Mouse (Mus musculus) midbrain, postnatal 0 days (tissue): ENCODE data around the gene Il25. TPM values are rescaled to one million over a fixed set of nuclear protein-coding genes. Genes with fewer than 3 reads are reported as not detected.
"Not testable (repeated sequence)": the region's sequence is repeated elsewhere in the genome, so short reads cannot be mapped to it uniquely, and the experiment has no call there.

Source experiments
- ATAC-seq: fragments of 200-750 bp; cut with Nextera tagmentation; 2 replicates; pipeline ENCODE4 v1.8.0; 2017; ENCODE audit warnings: moderate number of reproducible peaks, mild to moderate bottlenecking, moderate TSS enrichment, moderate library complexity; ENCODE audit not compliant: low FRiP score
- DNase-seq: peaks from one replicate; pipeline ENCODE4 v3.0.0-alpha.2; 2015; ENCODE audit warnings: low spot score
- H3K27ac ChIP-seq: fragments of 300-500 bp; sonication (generic); 2 replicates; pipeline ENCODE4 v1.5.1; 2014; ENCODE audit warnings: low read depth, mild to moderate bottlenecking, low read length, mixed read lengths
- H3K27me3 ChIP-seq: fragments of 300-500 bp; sonication (generic); 2 replicates; pipeline ENCODE4 v1.6.1; 2014; ENCODE audit warnings: low read length, control low read depth, mixed read lengths; ENCODE audit not compliant: insufficient read depth
- H3K36me3 ChIP-seq: fragments of 300-500 bp; sonication (generic); 2 replicates; pipeline ENCODE4 v1.6.1; 2014; ENCODE audit warnings: low read length, control low read depth, mixed read lengths; ENCODE audit not compliant: insufficient read depth
- H3K4me1 ChIP-seq: fragments of 300-500 bp; sonication (generic); 2 replicates; pipeline ENCODE4 v1.6.1; 2014; ENCODE audit warnings: mild to moderate bottlenecking, control low read depth, antibody characterized with exemption, low read length, mixed read lengths; ENCODE audit not compliant: insufficient read depth
- H3K4me2 ChIP-seq: fragments of 300-500 bp; sonication (generic); 2 replicates; pipeline ENCODE4 v1.6.1; 2014; ENCODE audit warnings: low read depth, mild to moderate bottlenecking, low read length, mixed read lengths; ENCODE audit not compliant: poor library complexity, severe bottlenecking
- H3K4me3 ChIP-seq: fragments of 300-500 bp; sonication (generic); 2 replicates; pipeline ENCODE4 v1.5.1; 2014; ENCODE audit warnings: low read depth, mild to moderate bottlenecking, low read length, moderate library complexity
- H3K9ac ChIP-seq: fragments of 300-500 bp; sonication (generic); replicated peaks from 2 replicates; pipeline ENCODE4 v1.6.1; 2014; ENCODE audit warnings: mild to moderate bottlenecking, low read length, moderate library complexity, mixed read lengths; ENCODE audit not compliant: poor library complexity, severe bottlenecking
- H3K9me3 ChIP-seq: fragments of 300-500 bp; sonication (generic); 2 replicates; pipeline ENCODE4 v1.6.1; 2016; ENCODE audit warnings: low read length, control low read depth
- CTCF ChIP-seq: IDR thresholded peaks from 2 replicates; pipeline ENCODE4 v1.5.1; 2016; ENCODE audit warnings: antibody characterized with exemption, mild to moderate bottlenecking
- WGBS: fragments of 180-500 bp; shearing (Covaris S2); extraction: QIAGEN DNeasy Blood & Tissue Kit; methylation state at CpG from one replicate; pipeline ENCODE4 v1.1.7; 2014; 5-methylcytosine and 5-hydroxymethylcytosine counted together
- polyA plus RNA-seq: library from polyadenylated mRNA; unstranded; fragments of >200 nt; fragmentation: Nextera tagmentation; extraction: Ambion mirVana; gene quantifications from 2 replicates; pipeline ENCODE4 v1.2.1, GENCODE M21; 2015
- total RNA-seq: library from RNA; depleted of rRNA; stranded (reverse); fragments of >200 nt; gene quantifications from 2 replicates; pipeline ENCODE4 v1.2.3, GENCODE M21; 2014

Gene Il25
- total and polyA plus RNA-seq, 2 experiments from 2014 or later = 0.38 TPM; not detected in 1

DNA sequence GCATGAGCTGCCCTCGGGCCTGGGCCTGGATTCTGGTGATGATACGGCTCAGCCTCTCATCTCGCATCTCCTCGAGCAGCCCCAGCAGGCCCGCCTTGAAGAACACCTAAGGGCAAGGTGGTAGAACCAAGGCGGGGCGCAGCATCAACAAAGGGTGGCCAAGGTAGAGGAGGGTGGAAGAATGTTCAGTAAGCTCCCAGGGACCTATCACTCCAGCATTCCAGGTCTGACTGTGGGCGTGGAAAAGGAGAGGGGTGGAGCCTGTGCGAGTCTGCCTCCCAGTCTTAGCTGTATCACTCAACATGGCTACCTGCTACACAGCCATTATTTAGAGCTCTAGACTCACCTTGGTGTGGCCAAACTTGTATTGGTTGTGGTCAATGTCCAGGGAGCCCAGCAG lies 24.0 kb downstream of the Il25 start:
- WGBS = 88% methylated on average over 9 of the region's 9 CpGs
- no peak overlapping the region for H3K4me2 ChIP-seq
- H3K27me3 ChIP-seq = no peaks in the 10 kb centered on the region
- ATAC-seq = no peak
- H3K4me1 ChIP-seq = no peaks in the 10 kb centered on the region
- no peak for TF ChIP-seq CTCF
- no peaks in the 10 kb centered on the region for H3K36me3 ChIP-seq
- H3K4me3 ChIP-seq = no peak overlapping the region
- H3K9me3 ChIP-seq = no peaks in the 10 kb centered on the region
- no peak overlapping the region for H3K27ac ChIP-seq
- no peak overlapping the region for H3K9ac ChIP-seq
- no peak for DNase-seq

DNA sequence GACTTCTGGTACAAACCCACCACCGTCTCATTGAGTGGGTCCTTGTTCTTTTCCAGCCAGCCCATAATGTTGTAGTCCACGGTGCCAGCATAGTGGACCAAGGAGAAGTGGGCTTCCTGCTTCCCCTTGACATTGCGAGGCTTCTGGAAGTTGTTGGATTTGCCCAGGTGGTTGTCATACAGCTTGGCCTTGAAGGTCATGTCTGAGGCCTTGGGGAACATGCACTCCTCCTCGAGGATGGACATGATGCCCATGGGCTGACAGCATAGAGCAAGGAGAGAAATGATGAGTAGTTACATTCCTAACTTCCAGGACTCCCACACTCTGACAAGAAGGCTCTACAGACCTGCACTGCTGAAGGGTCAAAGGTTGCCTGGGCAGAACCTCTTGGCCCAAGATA lies 26.0 kb downstream of the Il25 start:
- Histone ChIP-seq H3K27me3 (no peaks in the 10 kb centered on the region), H3K4me2 (no peak overlapping the region), H3K36me3 (no peaks in the 10 kb centered on the region), H3K9me3 (no peaks in the 10 kb centered on the region), H3K27ac (no peak overlapping the region), H3K4me3 (no peak overlapping the region), H3K4me1 (no peaks in the 10 kb centered on the region), H3K9ac (no peak overlapping the region)
- WGBS = 85% methylated on average over 4 of the region's 4 CpGs
- no peak for TF ChIP-seq CTCF
- ATAC-seq = no peak
- DNase-seq = no peak

DNA sequence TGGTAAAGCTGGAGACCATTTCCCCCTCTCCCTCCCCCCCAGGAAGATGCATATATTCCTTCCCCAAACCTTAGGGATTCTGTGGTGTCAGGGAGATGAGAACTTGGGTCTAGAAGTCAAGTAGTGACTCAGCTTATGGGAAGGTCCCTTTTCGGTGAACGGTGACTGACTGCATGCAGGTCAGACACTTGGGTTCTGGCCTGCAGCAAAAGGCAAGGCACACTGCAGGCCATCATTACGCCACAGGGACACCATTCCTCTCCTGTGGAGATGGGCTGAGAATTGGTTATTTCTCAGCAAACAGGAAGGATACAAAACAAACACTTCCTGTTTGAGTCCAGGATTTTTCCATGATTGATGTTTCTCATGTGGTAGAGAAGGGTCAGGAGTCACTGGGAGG lies 26.7 kb downstream of the Il25 start:
- no peak overlapping the region for H3K27ac ChIP-seq
- DNase-seq = no peak
- 96% methylated on average over 3 of the region's 3 CpGs for WGBS
- no peak overlapping the region for H3K4me2 ChIP-seq
- H3K27me3 ChIP-seq = no peaks in the 10 kb centered on the region
- TF ChIP-seq CTCF = no peak
- H3K9ac ChIP-seq = no peak overlapping the region
- H3K4me1 ChIP-seq = no peaks in the 10 kb centered on the region
- H3K9me3 ChIP-seq = no peaks in the 10 kb centered on the region
- ATAC-seq = no peak
- no peaks in the 10 kb centered on the region for H3K36me3 ChIP-seq
- no peak overlapping the region for H3K4me3 ChIP-seq

DNA sequence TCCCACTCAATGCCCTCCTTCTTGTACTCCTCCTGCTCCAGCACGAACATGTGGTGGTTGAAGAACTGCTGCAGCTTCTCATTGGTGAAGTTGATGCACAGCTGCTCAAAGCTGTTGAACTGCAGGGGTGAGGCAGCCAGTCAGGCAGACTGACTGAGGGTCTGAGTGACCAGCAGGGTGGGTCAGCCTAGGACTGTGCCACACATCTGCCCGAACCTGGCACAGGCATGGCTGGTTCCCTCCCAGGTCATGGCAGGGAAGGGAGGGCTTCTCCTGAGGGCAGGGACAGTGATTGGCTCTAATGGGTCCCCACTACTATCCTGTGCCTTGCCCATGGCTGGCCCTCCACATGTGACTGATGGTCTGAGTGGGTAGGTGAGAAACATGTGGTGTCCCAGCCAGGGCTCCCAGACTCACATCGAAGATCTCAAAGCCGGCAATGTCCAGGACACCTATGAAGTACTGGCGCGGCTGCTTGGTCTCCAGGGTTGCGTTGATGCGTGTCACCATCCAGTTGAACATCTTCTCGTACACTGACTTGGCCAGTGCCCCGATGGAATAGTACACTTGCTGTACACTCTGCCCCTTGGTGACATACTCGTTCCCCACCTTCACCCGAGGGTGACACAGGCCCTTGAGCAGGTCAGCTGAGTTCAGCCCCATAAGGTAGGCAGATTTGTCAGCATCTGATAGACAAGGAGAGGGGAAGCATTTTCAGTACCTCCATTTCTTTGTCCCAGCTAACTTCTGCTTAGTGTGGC lies 27.5 kb downstream of the Il25 start:
- H3K4me1 ChIP-seq, H3K4me2 ChIP-seq, H3K36me3 ChIP-seq, ATAC-seq, DNase-seq, H3K4me3 ChIP-seq, H3K9ac ChIP-seq, H3K27ac ChIP-seq, H3K9me3 ChIP-seq, H3K27me3 ChIP-seq: not testable (repeated sequence)
- WGBS = 93% methylated on average over 12 of the region's 12 CpGs

DNA sequence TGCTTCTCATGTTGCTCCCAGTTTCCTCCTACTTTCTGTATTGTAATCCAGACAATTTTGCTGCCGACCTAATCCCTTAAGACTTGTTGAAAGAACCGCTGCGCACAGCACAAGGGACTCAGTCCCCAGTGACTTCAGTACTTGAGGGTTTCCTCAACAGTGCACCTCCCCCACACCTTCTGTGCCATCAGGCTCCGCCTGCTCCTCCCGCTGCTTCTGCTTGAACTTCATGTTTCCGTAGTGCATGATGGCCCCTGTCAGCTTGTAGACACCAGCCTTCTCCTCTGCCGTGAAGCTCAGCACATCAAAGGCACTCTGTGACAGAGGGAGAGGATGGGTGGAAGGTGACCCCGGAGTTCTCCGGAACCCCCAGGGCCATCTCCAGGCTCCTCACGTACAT lies 28.3 kb downstream of the Il25 start:
- Histone ChIP-seq H3K9ac (no peak overlapping the region), H3K4me1 (no peaks in the 10 kb centered on the region), H3K27ac (no peak overlapping the region), H3K4me3 (no peak overlapping the region), H3K36me3 (no peaks in the 10 kb centered on the region), H3K27me3 (no peaks in the 10 kb centered on the region), H3K4me2 (no peak overlapping the region), H3K9me3 (no peaks in the 10 kb centered on the region)
- no peak for TF ChIP-seq CTCF
- WGBS = 64% methylated on average over 10 of the region's 10 CpGs
- ATAC-seq (no peak), DNase-seq (no peak)

DNA sequence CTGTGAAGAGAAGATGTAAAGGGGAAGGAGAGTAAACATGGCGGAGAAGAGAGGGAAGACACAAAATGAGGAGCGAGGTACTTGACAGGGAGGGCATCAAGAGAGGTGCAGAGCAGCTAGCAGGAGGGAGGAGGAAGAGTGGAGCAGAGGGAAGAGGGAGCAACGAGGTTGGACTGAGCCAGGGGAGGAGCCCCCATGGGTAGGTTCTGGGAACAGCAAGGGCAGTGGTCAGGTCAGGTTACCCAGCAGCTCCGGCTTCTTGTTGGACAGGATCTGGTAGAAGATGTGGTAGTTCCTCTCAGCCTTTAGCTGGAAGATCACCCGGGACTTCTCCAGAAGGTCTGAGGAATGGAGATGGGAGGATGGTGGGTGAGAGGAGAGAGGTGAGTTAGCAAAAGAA lies 29.0 kb downstream of the Il25 start:
- Histone ChIP-seq H3K27me3 (no peaks in the 10 kb centered on the region), H3K27ac (no peak overlapping the region), H3K4me3 (no peak overlapping the region), H3K4me2 (no peak overlapping the region), H3K36me3 (no peaks in the 10 kb centered on the region), H3K9ac (no peak overlapping the region), H3K4me1 (no peaks in the 10 kb centered on the region), H3K9me3 (no peaks in the 10 kb centered on the region)
- no peak for TF ChIP-seq CTCF
- ATAC-seq (no peak), DNase-seq (no peak)
- WGBS = 84% methylated on average over 5 of the region's 5 CpGs
